Mouse (Mus musculus) gastrocnemius, postnatal 25 days (tissue): Measurements from ENCODE around the gene Tmem91. TPM values are rescaled to one million over a fixed set of nuclear protein-coding genes. Genes with fewer than 3 reads are reported as not detected.

Experiments used
- DNase-seq: peaks from one replicate; pipeline ENCODE4 v3.0.0; 2022
- total RNA-seq, 2 experiments: library from RNA; stranded (reverse); gene quantifications; 1 replicate in 1 of 2; 2 replicates in 1 of 2; pipeline ENCODE4 v1.2.3; 2021

The Tmem91 gene
- total RNA-seq, 2 experiments from 2014 or later, result not detected

GRCm38 (mm10) chr7:25670096-25670495 is 4.9 kb downstream of the Tmem91 start:
- no peak for DNase-seq

GRCm38 (mm10) chr7:25669631-25670030 is 5.3 kb downstream of the Tmem91 start:
- no peak for DNase-seq

- no peak for DNase-seq
Measured at GRCm38 (mm10) chr7:25669158-25669557, 5.8 kb downstream of the Tmem91 start.

DNA sequence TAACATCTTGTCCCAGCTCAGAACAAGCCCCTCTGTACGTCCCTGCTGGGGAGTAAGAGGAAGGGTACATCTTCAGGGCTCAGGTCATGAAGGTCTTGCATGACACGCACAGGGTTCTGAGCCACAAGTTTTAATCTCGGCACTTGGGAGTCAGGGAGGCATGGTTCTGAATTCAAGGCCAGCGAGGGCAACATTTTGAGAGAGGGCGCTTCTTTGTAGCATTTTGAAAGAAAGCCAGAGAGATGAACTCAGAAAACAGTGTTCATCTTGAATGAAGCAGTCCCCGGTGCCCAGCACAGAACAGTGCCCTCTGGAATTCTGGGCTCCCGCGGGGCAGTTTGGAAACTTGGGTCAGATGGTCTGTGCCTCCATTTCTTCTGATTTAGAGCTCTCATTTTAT is 8.6 kb downstream of the Tmem91 start:
- DNase-seq, result no peak

GRCm38 (mm10) chr7:25658657-25659472 is 16.1 kb downstream of the Tmem91 start, which contains the start of the genes Bckdha and Exosc5:
Gene Bckdha, minus strand, starts transcription at chr7:25658981.
Gene Exosc5, plus strand, starts transcription at chr7:25659164.
- DNase-seq, result peak; percentile 99

GRCm38 (mm10) chr7:25657785-25658184 is 17.2 kb downstream of the Tmem91 start:
- no peak for DNase-seq

DNA sequence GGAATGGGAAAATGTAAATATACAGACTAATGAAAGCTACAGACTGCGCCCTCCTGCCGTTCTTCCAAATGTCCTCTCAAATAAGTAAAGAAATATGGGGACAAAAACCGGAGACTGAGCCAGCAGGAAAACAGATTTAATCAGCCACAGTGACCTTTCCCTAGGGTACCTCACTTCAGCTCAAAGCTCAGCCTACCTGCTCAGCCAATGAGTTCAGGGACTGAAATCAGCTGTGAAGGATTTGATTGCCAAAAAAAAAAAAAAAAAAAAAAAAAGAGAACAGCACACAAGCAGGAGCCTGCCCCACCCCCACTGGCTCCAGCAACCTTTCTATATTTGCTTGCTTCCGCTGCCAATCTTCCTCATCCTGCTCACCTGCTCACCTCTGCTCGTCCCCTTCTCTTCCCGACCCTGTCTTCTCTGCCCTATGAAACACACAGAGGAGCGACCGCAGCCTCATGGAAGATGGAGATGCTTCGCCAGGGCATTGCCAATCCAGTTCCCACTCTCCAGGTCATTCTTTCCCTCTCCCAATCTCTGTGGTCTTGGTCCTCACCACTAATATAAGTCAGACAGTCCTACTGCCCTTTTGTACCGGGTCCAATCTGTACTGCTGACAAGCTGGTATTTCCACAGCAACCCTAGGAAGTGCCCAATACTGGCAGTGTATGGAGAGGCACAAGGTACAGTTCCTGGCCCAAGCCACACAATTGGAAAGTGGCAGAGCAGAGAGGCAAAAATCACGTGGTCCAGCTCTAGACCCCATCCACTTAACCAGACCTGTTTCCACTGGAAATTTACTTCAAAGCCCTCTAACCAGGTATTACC is 19.2 kb downstream of the Tmem91 start:
- no peak for DNase-seq

- no peak for DNase-seq
Measured at GRCm38 (mm10) chr7:25652244-25652759, 22.7 kb downstream of the Tmem91 start.

DNA sequence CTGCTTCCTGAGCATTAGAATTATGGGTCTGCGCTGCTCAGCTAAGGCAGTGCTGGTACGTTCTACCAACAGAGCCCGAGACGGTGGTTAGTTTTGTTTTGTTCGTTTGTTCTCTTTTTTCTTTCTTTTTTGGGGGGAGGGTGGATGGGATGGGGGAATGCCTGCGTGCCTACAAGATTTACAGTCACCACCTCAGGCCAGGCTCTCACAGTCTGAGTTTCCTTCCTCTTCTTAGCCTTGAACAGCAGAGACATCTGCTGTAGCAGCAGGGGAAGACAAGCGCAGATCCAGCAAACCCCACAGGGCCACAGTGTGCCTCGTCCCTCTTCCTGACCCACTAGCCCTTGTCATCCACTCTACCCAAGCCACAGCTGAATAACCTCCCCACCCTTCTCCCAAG is 23.7 kb downstream of the Tmem91 start:
- DNase-seq, result no peak

GRCm38 (mm10) chr7:25649839-25650238 is 25.1 kb downstream of the Tmem91 start:
- DNase-seq, result no peak

DNA sequence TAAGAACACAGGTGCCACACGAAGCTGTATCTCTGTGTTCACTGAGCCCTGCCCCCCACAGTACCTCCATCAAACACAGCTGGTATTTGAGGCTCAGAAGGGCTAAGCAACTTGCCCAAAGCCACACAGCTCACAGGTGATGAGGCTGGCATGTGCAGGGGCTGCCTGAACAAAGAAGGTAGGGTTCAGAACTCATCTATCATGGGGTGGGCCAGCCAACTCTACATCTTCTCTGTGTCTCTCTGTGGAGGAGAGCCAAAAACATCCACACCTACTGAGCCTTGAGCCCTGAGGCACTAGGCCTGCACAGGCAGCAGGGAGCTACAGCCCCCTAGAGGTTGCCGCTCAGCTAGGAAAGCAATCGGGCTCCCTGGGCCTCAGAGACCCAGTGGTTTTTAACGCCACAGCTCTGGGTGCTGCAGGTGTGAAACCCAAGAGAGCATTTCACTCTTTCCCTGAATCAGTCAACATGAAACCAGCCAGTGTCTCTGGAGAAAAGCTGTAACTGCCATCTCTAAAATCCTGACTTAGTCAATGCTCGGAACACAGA is 27.3 kb downstream of the Tmem91 start:
- no peak for DNase-seq

GRCm38 (mm10) chr7:25645074-25645473 is 29.9 kb downstream of the Tmem91 start:
- DNase-seq, result no peak

- DNase-seq, result no peak
Measured at GRCm38 (mm10) chr7:25644631-25645030, 30.3 kb downstream of the Tmem91 start.

DNA sequence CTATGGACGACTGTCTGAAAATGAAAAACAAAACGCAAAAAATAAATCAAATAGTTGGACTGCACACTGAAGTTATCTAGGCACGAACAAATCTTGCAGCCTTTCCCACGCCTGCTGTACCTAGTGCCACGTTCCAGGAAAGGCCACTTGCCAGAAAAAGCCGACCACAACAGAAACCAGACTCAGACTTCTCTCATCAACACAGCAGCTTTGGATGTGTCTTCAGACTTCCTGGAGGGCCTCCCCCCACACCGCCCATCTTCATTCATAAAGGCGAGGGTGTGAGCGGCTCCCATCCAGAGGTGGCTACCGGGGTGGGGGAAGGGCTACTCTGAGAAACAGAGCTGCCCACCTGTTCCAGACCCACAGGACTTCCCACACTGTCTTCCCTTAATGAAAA is 30.8 kb downstream of the Tmem91 start:
- DNase-seq, result no peak

DNA sequence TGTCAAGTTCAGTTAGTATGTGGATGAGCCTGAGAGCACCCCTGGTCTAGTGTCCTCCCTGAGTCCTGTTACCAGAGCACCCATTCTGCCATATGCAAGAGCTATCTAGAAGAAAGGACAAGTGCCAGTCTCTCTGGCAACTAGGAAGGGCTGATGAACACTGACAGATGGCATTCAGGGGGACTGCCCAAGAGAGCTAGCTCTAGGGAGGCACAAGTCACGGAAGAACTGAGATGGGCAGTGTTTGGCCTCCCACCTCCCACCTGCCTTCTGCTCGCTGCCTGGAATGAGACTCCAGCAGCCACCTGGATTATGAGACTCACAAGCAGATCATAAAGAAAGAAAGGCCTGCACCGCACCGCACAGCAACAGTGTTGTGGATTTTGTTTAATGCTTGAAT is 35.2 kb downstream of the Tmem91 start:
- DNase-seq, result no peak

GRCm38 (mm10) chr7:25637099-25637498 is 37.9 kb downstream of the Tmem91 start:
- DNase-seq, result no peak

GRCm38 (mm10) chr7:25636373-25636772 is 38.6 kb downstream of the Tmem91 start:
- DNase-seq, result no peak

DNA sequence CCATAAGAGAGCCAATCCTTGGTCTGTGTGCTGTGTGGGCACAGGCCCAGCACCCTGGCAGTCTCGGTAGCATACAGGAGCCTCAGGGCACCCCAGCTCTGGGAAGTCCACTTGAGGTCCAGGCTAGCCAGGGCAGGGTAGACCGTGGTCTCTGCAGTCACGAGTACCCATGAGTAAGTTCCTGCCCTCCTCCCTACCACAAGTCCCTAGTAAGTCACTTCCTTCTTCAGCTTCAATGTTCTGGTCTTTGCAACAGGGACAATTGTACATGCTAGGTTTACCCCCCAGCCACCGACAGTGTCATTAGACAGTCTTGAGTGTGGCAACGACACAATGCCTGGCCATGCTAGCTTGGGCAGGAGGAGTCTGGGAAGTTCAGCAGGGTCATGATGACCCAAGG is 42.3 kb downstream of the Tmem91 start:
- DNase-seq, result no peak

- no peak for DNase-seq
Measured at GRCm38 (mm10) chr7:25628323-25628620, 46.7 kb downstream of the Tmem91 start.

- peak; percentile 81 for DNase-seq
Measured at GRCm38 (mm10) chr7:25627431-25628322, 47.3 kb downstream of the Tmem91 start.

- peak; percentile 72 for DNase-seq
Measured at GRCm38 (mm10) chr7:25626509-25627430, 48.2 kb downstream of the Tmem91 start, which contains the start of gene B3gnt8. Gene B3gnt8, plus strand, starts transcription at chr7:25626654.
